Mouse (Mus musculus) E14TG2a.4 (cell line): ENCODE measurements around the gene Fcrl1.

Experiments
- CTCF ChIP-seq: conservative IDR thresholded peaks from 2 replicates; pipeline ENCODE4 v1.5.1; 2014; ENCODE audit warnings: low read length
- NANOG ChIP-seq: IDR thresholded peaks from 2 replicates; pipeline ENCODE4 v1.6.1; 2014; ENCODE audit warnings: borderline replicate concordance, low read length, mixed read lengths
- POU5F1 ChIP-seq: IDR thresholded peaks from 2 replicates; pipeline ENCODE4 v1.6.1; 2014; ENCODE audit warnings: low read length, borderline replicate concordance

DNA sequence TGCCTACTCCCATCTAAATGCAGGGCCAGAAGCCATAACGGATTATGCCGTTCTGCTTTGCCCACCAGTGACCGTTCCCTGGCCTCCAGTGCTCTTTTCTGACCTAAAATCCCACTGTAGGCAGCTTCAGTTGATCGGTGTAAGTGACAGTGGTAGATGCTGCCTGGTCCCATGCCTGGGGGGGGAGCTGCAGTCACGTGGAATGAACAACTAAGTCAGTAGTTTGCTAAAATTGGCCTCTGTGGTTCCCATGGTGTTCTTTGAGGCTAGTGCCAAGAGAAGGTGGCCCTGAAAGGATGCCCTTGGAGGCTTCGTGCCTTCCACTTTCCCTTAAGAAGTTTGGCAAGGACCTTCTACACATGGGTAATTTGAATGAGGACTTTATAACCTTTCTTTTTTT lies 15.7 kb upstream of the Fcrl1 start:
- TF ChIP-seq CTCF (no peak), POU5F1 (no peak), NANOG (no peak)
